Mouse (Mus musculus) liver, embryonic 11.5 days (tissue): ENCODE data around the gene Rtn4rl1. TPM values are rescaled to one million over a fixed set of nuclear protein-coding genes. Genes with fewer than 3 reads are reported as not detected.
"Not testable (repeated sequence)": the region's sequence is repeated elsewhere in the genome, so short reads cannot be mapped to it uniquely, and the experiment has no call there.

ENCODE experiments used
- ATAC-seq: fragments of 200-750 bp; cut with Nextera tagmentation; replicated peaks from 2 replicates; pipeline ENCODE4 v1.8.0; 2017; ENCODE audit warnings: moderate number of reproducible peaks, mild to moderate bottlenecking, moderate TSS enrichment, moderate library complexity; ENCODE audit not compliant: low FRiP score
- DNase-seq: peaks from one replicate; pipeline ENCODE4 v3.0.0-alpha.2; 2017; ENCODE audit warnings: low spot score
- H3K27ac ChIP-seq: fragments of 300-500 bp; sonication (generic); 2 replicates; pipeline ENCODE4 v1.5.1; 2014; ENCODE audit warnings: mild to moderate bottlenecking, low read depth, low read length, control low read depth
- H3K27me3 ChIP-seq: fragments of 300-500 bp; sonication (generic); replicated peaks from 2 replicates; pipeline ENCODE4 v1.6.1; 2014; ENCODE audit warnings: low read length, mixed read lengths; ENCODE audit not compliant: control insufficient read depth, insufficient read depth
- H3K36me3 ChIP-seq: fragments of 300-500 bp; sonication (generic); 2 replicates; pipeline ENCODE4 v1.6.1; 2014; ENCODE audit warnings: mild to moderate bottlenecking, low read length, moderate library complexity, mixed read lengths; ENCODE audit not compliant: control insufficient read depth, insufficient read depth
- H3K4me1 ChIP-seq: fragments of 300-500 bp; sonication (generic); replicated peaks from 2 replicates; pipeline ENCODE4 v1.6.1; 2014; ENCODE audit warnings: low read length, mixed read lengths; ENCODE audit not compliant: control insufficient read depth, insufficient read depth
- H3K4me2 ChIP-seq: fragments of 300-500 bp; sonication (generic); 2 replicates; pipeline ENCODE4 v1.6.1; 2014; ENCODE audit warnings: mild to moderate bottlenecking, control low read depth, moderate library complexity
- H3K4me3 ChIP-seq: fragments of 300-500 bp; sonication (generic); 2 replicates; pipeline ENCODE4 v1.5.1; 2014; ENCODE audit warnings: low read depth, low read length, control low read depth
- H3K9ac ChIP-seq: fragments of 300-500 bp; sonication (generic); 2 replicates; pipeline ENCODE4 v1.6.1; 2014; ENCODE audit warnings: low read depth, low read length, control low read depth
- H3K9me3 ChIP-seq: fragments of 300-500 bp; sonication (generic); 2 replicates; pipeline ENCODE4 v1.6.1; 2016; ENCODE audit warnings: low read length, inconsistent platforms, mixed read lengths; ENCODE audit not compliant: control insufficient read depth
- WGBS: fragments of 180-500 bp; shearing (Covaris S2); extraction: QIAGEN DNeasy Blood & Tissue Kit; methylation state at CpG from one replicate; pipeline ENCODE4 v1.1.7; 2014; 5-methylcytosine and 5-hydroxymethylcytosine counted together
- polyA plus RNA-seq: library from polyadenylated mRNA; unstranded; fragments of >200 nt; fragmentation: Nextera tagmentation; extraction: Ambion mirVana; gene quantifications from 2 replicates; pipeline ENCODE4 v1.2.1, GENCODE M21; 2014

Gene Rtn4rl1
- polyA plus RNA-seq, 1 experiment from 2014 or later = 2.9 TPM

DNA sequence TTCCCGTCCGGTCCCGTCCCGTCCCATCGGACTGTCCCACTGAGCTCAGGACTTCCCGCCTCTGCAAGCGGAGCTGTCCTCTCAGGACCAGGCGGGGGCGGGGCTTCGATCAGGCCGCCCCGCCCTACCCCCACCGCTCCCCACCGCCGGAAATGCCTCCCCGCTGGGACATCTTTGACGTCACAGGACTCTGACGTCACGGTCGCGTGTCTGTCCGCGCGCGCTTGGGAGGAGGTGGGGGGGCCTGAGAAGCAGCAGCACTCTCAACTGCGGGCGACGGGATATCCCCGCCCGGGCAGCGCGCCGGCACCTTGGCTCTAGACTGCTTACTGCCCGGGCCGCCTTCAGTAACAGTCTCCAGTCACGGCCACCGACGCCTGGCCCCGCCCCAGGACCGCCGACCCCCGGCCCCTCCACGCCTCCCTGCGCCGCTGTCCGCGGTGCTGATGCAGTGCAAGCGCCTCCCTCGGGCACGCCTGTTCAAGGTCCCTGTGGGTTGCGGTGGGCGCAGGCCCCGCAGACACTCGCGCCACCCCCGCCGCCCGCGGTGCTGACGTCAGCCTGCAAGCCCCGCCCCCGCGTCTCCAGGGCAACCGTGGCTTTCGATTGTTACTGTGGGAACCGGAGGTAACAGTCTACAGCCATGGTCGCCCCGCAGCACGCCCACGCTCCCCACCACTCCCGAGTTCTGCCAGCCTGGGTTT lies 20.3 kb upstream of the Rtn4rl1 start:
- Histone ChIP-seq H3K4me1 (peaks cover 54% of the 10 kb centered on the region), H3K27me3 (peaks cover 60% of the 10 kb centered on the region), H3K27ac (no peak overlapping the region), H3K4me2 (peak overlapping the region; percentile 77), H3K36me3 (peaks cover 3% of the 10 kb centered on the region; the same call in 1 of the 2 replicates), H3K4me3 (peak overlapping the region; percentile 65), H3K9me3 (no peaks in the 10 kb centered on the region), H3K9ac (no peak overlapping the region)
- under 1% methylated on average over 64 of the region's 71 CpGs for WGBS
- ATAC-seq (peak; percentile 64), DNase-seq (peak; percentile 87)

DNA sequence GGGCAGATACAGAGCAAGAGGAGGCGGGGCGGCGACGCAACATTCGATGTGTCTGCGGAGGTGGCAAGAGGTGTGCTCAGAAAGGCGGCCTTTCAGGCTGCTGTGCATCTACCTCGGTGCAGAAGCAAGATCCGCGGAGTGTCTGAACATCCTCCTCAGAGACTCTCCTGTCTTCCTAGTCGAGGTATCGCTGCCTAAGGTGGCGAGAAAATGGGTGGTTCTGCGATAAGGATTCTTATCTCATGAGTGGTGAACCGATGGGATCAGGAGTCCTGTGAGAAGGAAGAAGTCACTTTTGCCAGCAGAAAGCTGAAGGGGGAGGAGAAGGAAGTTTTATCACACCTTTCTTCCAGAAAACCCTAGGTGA lies 19.8 kb upstream of the Rtn4rl1 start:
- peaks cover 55% of the 10 kb centered on the region for H3K27me3 ChIP-seq
- H3K27ac ChIP-seq = no peak overlapping the region
- DNase-seq (no peak), ATAC-seq (no peak)
- H3K9ac ChIP-seq = no peak overlapping the region
- peak overlapping the region; percentile 77 for H3K4me2 ChIP-seq
- peaks cover 49% of the 10 kb centered on the region for H3K4me1 ChIP-seq
- H3K4me3 ChIP-seq = peak overlapping the region; percentile 65
- no peaks in the 10 kb centered on the region for H3K9me3 ChIP-seq
- H3K36me3 ChIP-seq = peaks cover 3% of the 10 kb centered on the region; the same call in 1 of the 2 replicates
- 1% methylated on average over 15 of the region's 15 CpGs for WGBS

DNA sequence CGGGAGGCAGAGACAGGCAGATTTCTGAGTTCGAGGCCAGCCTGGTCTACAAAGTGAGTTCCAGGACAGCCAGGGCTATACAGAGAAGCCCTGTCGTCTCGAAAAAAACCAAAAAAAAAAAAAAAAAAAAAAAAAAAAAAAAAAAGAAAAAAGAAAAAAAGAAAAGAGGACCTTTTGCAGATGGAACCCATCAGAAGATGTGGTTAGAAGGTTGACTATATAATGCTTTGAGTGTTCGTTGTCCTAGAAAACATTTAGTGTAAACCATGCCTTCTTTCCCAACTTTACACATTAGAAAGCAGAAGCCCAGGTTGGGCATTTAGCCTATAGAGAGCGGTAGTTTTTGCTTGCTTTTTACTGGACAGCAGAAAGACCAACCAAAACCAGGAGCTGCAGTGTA lies 19.0 kb upstream of the Rtn4rl1 start:
- not testable (repeated sequence) for H3K9ac ChIP-seq, H3K4me2 ChIP-seq, H3K27ac ChIP-seq, DNase-seq, H3K4me3 ChIP-seq, H3K36me3 ChIP-seq, ATAC-seq, H3K9me3 ChIP-seq
- H3K4me1 ChIP-seq = peaks cover 42% of the 10 kb centered on the region
- peaks cover 47% of the 10 kb centered on the region for H3K27me3 ChIP-seq
- WGBS = 54% methylated on average over 6 of the region's 6 CpGs

GRCm38 (mm10) chr11:75178011-75178410 lies 15.6 kb upstream of the Rtn4rl1 start:
- peaks cover 20% of the 10 kb centered on the region for H3K4me1 ChIP-seq
- H3K36me3 ChIP-seq = peaks cover 23% of the 10 kb centered on the region
- H3K4me2 ChIP-seq = peak overlapping the region; percentile 93
- ATAC-seq (no peak), DNase-seq (no peak)
- 45% methylated on average over 12 of the region's 12 CpGs for WGBS
- H3K27ac ChIP-seq = peak overlapping the region; percentile 57; the same call in 1 of the 2 replicates
- no peaks in the 10 kb centered on the region for H3K9me3 ChIP-seq
- H3K9ac ChIP-seq = peak overlapping the region; percentile 77
- H3K4me3 ChIP-seq = peak overlapping the region; percentile 77
- H3K27me3 ChIP-seq = peaks cover 12% of the 10 kb centered on the region

- peak within 1 kb of the TSS; percentile 77 for H3K9ac ChIP-seq
- DNase-seq (peak; percentile 93), ATAC-seq (peak; percentile 94)
- H3K27me3 ChIP-seq = peaks cover 5% of the 10 kb centered on the region
- H3K4me1 ChIP-seq = peaks cover 13% of the 10 kb centered on the region
- H3K4me3 ChIP-seq = peak within 1 kb of the TSS; percentile 77
- peak within 1 kb of the TSS; percentile 57 for H3K27ac ChIP-seq
- peak within 1 kb of the TSS; percentile 93 for H3K4me2 ChIP-seq
- H3K9me3 ChIP-seq = no peaks in the 10 kb centered on the region
- under 1% methylated on average over 33 of the region's 33 CpGs for WGBS
- H3K36me3 ChIP-seq = peaks cover 28% of the 10 kb centered on the region
Measured at GRCm38 (mm10) chr11:75178672-75179208, 14.8 kb upstream of the Rtn4rl1 start, which contains the start of gene Ovca2. Gene Ovca2 (minus strand): TSS chr11:75178835.

DNA sequence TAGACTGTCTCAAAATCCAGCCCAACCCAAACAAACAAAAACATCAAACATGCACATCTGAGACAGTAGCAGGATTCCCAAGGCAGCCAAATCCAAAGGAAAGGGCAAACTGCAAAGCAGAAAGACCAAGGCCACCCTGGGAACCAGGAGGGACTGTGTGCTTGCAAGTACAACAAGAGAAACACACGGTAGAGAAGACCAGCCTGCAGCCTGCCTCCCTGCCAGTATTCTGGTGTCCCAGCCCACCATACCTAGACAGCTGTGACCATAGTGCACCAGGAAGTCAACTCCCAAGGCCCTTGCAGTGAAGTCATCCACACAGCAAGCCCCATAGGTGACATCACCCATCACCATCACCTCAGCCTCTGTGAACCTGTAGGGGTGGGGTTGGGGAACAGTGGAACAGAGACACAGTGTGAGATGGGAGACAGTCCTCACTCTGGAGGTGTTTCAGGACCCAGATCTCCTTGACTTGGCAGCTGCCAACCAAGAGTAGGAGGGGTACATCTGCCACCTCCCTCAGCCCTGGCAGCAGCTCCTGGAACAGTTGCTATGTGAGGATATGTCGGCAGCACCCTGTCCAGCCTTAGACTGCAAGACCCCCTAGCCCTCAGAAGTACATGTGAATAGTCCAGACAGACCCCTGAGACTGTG lies 9.5 kb upstream of the Rtn4rl1 start:
- WGBS = 81% methylated on average over 2 of the region's 2 CpGs
- ATAC-seq (no peak), DNase-seq (no peak)
- Histone ChIP-seq H3K27me3 (no peaks in the 10 kb centered on the region), H3K4me1 (0 out of 2 replicates have a peak, but pooled peaks cover 3% of the 10 kb centered on the region), H3K27ac (no peak overlapping the region), H3K4me2 (no peak overlapping the region), H3K4me3 (no peak overlapping the region), H3K36me3 (peaks cover 32% of the 10 kb centered on the region), H3K9ac (no peak overlapping the region), H3K9me3 (no peaks in the 10 kb centered on the region)

- DNase-seq (no peak), ATAC-seq (no peak)
- no peak overlapping the region for H3K4me2 ChIP-seq
- no peaks in the 10 kb centered on the region for H3K9me3 ChIP-seq
- no peak overlapping the region for H3K9ac ChIP-seq
- no peaks in the 10 kb centered on the region for H3K27me3 ChIP-seq
- peaks cover 7% of the 10 kb centered on the region for H3K4me1 ChIP-seq
- H3K36me3 ChIP-seq = peaks cover 32% of the 10 kb centered on the region
- WGBS = 93% methylated on average over 5 of the region's 5 CpGs
- H3K4me3 ChIP-seq = no peak overlapping the region
- H3K27ac ChIP-seq = no peak overlapping the region
Measured at GRCm38 (mm10) chr11:75184573-75184972, 9.0 kb upstream of the Rtn4rl1 start.

DNA sequence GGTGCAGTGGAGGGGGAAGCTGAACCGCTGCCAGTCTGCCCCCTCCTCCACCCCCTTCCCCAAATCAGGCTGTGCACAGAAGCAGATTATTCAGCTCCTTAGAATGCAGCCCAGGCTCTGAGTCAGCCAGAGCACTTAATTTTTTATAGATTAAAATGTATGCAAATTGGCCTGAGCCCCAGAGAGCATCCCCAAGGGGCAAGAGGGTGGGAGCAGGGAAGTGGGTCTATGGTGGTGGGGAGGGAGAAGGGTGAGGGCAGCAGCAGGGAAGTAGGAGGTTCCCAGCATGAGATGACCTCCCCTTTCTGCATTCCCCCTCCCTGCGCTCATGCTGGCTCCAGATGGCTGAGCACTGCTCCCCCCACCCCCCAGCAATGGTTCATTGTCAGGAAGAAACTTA lies 8.6 kb upstream of the Rtn4rl1 start:
- ATAC-seq (no peak), DNase-seq (no peak)
- H3K9me3 ChIP-seq = no peaks in the 10 kb centered on the region
- H3K4me1 ChIP-seq = peaks cover 9% of the 10 kb centered on the region
- no peak overlapping the region for H3K4me2 ChIP-seq
- H3K4me3 ChIP-seq = no peak overlapping the region
- H3K27me3 ChIP-seq = no peaks in the 10 kb centered on the region
- H3K27ac ChIP-seq = no peak overlapping the region
- 84% methylated on average over 2 of the region's 2 CpGs for WGBS
- no peak overlapping the region for H3K9ac ChIP-seq
- H3K36me3 ChIP-seq = peaks cover 32% of the 10 kb centered on the region
